Mouse (Mus musculus) bone marrow macrophage, adult 2 months (primary cell): Measurements from ENCODE around the gene D130043K22Rik. TPM values are rescaled to one million over a fixed set of nuclear protein-coding genes. Genes with fewer than 3 reads are reported as not detected.
A peak's percentile ranks its signal among the peaks of the same experiment; 100 is the strongest.

ENCODE experiments used
- H3K27ac ChIP-seq: 2 replicates; pipeline ENCODE4 v1.5.1; 2012; ENCODE audit warnings: low read depth, low read length; ENCODE audit not compliant: insufficient read depth
- H3K4me1 ChIP-seq: 2 replicates; pipeline ENCODE4 v1.6.1; 2012; ENCODE audit warnings: low read length; ENCODE audit not compliant: control insufficient read depth, insufficient read depth
- H3K4me3 ChIP-seq: 2 replicates; pipeline ENCODE4 v1.5.1; 2012; ENCODE audit warnings: mild to moderate bottlenecking, low read length, moderate library complexity; ENCODE audit not compliant: insufficient read depth
- CTCF ChIP-seq: IDR thresholded peaks from 2 replicates; pipeline ENCODE4 v1.5.1; 2012; ENCODE audit warnings: low read depth, mild to moderate bottlenecking, low read length, moderate library complexity
- POLR2A ChIP-seq: IDR thresholded peaks from 2 replicates; pipeline ENCODE4 v1.6.1; 2012; ENCODE audit warnings: mild to moderate bottlenecking, low read depth, low read length, borderline replicate concordance
- polyA plus RNA-seq: library from polyadenylated mRNA; stranded (reverse); fragments of >200 nt; gene quantifications from 2 replicates; pipeline ENCODE4 v1.2.4, GENCODE M21; 2012; ENCODE audit not compliant: missing spikeins, insufficient read depth, insufficient read length

D130043K22Rik gene
- not detected in 2 replicates for polyA plus RNA-seq

- TF ChIP-seq CTCF (no peak), POLR2A (no peak)
- H3K27ac ChIP-seq: no peak within 1 kb of the TSS
- H3K4me1 ChIP-seq: no peaks in the 10 kb centered on the region
- no peak within 1 kb of the TSS for H3K4me3 ChIP-seq
Observed at GRCm38 (mm10) chr13:24844983-24845955, at the start of gene D130043K22Rik. TSS of gene D130043K22Rik (plus strand) at chr13:24845135.

DNA sequence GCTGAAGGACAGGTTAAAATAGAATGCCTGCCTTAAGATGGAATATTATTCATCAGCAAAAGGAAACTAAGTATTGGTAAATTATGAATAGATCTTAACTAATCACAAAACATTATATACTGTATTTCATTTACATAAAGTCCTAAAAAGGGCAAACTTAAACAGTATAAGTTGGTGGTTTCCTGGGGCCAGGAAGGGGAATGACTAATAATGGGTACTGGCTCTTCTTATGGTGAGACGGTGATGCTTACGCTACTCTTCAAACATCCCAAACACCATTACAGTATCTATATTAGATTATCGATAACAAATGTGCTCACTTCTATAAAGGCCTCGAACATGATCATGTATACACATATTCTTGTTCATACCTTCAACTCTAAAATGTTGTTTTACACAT lies 46.2 kb upstream of the D130043K22Rik start:
- Histone ChIP-seq H3K27ac (peak overlapping the region; percentile 90; the same call in 1 of the 2 replicates), H3K4me3 (no peak overlapping the region), H3K4me1 (peaks cover 20% of the 10 kb centered on the region)
- TF ChIP-seq POLR2A: no peak
- no peak for TF ChIP-seq CTCF

- H3K4me1 ChIP-seq: peaks cover 13% of the 10 kb centered on the region
- H3K27ac ChIP-seq: peak overlapping the region; percentile 90
- TF ChIP-seq POLR2A: no peak
- no peak for TF ChIP-seq CTCF
- H3K4me3 ChIP-seq: peak overlapping the region; percentile 64
Observed at GRCm38 (mm10) chr13:24799378-24799777, 45.6 kb upstream of the D130043K22Rik start.

DNA sequence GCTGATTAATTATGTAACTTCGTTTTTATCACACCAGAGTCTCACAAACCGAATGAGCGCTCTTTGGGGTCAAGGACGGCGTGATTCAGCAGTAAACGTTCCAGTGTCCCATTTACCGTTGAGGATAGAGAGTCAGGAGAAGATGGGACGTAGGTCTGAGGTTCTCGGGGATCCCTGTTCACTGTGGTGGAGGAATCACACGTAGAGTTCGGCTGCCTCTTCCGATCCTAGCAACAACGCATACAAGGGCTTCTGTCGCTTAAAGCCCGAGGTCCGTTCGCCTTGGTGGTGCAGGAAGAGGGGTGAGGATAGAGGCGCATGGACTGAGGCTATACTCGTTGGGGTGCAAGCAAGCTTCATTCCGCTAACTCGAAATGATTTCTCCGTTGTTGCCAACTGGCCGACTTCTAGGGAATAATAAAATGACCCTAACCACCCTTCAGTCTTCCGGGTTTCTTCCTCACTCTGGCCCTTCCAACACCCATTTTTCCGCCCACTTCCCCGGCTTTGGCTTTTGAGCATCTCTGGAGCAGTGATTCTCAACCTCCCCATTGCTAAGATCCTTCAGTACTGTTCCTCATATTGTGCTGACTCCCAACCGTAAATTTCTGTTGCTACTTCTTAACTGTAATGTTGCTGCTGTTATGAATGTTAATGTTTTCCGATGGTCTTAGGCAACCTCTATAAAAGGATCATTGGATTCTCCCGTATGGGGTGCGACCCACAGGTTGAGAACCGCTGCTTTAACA lies 44.8 kb upstream of the D130043K22Rik start:
- TF ChIP-seq CTCF (no peak), POLR2A (no peak)
- Histone ChIP-seq H3K4me3 (peak overlapping the region; percentile 64), H3K4me1 (peaks cover 12% of the 10 kb centered on the region), H3K27ac (peak overlapping the region; percentile 90)

DNA sequence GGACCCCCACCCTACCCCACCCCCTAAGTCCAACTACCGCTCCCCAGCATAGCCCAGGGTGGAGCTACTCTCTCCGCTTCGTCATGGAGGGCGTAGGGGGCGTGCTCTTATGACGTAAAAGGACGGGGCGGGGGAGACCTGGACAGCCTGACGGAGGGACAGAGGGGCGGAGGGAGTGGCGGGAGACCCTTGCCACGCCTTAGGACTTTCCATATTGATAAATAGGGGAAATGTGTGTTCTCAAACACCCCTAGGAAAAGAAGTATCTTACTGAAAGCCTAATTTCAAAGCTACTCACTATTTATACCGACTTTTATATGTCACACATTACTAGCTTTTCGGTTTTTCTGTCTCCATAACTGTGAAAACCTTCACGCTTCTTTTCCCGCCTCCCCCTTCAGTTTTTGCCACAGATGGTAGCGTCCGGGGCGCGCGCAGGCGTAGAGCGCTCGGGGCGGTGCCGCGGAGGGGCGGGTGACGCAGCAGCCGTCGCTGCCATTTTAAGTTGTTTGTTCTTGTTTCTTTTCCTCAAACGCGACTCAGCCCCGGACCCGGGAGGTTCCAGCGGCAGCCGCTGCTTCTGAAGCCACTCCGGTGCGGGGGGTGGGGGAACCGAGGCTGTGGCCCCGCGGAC lies 44.1 kb upstream of the D130043K22Rik start:
- Histone ChIP-seq H3K27ac (peak overlapping the region; percentile 100), H3K4me3 (peak overlapping the region; percentile 89), H3K4me1 (peaks cover 12% of the 10 kb centered on the region)
- TF ChIP-seq POLR2A: peak; percentile 77; the same call in 1 of the 2 replicates
- TF ChIP-seq CTCF: no peak

- Histone ChIP-seq H3K27ac (peak within 1 kb of the TSS; percentile 100), H3K4me1 (peaks cover 12% of the 10 kb centered on the region), H3K4me3 (peak within 1 kb of the TSS; percentile 89)
- TF ChIP-seq CTCF: no peak
- no peak for TF ChIP-seq POLR2A
Observed at GRCm38 (mm10) chr13:24801308-24801921, 43.5 kb upstream of the D130043K22Rik start, which contains the start of gene BC005537. TSS of gene BC005537 (plus strand) at chr13:24801657.

- H3K4me3 ChIP-seq: peak overlapping the region; percentile 89
- peaks cover 13% of the 10 kb centered on the region for H3K4me1 ChIP-seq
- peak overlapping the region; percentile 100 for H3K27ac ChIP-seq
- TF ChIP-seq CTCF (no peak), POLR2A (no peak)
Observed at GRCm38 (mm10) chr13:24802131-24802691, 42.7 kb upstream of the D130043K22Rik start.

DNA sequence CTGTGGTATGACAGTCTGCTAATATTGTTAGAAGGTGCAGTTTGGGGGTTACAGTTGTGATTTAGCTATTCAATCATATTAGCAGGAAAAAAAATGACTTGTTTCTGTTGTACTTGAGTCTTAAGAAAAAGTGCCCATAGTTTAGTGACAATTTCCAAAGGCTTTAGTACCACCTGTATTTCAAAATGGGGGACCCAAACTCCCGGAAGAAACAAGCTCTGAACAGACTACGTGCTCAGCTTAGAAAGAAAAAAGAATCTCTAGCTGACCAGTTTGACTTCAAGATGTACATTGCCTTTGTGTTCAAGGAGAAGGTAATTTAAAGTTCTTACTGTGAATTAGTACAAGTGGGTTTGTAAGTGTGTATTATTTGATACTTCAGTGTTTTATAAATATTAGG lies 41.7 kb upstream of the D130043K22Rik start:
- peak overlapping the region; percentile 100 for H3K27ac ChIP-seq
- peaks cover 9% of the 10 kb centered on the region for H3K4me1 ChIP-seq
- peak overlapping the region; percentile 89 for H3K4me3 ChIP-seq
- TF ChIP-seq POLR2A (no peak), CTCF (no peak)
